Mouse (Mus musculus) CH12F3 (cell line): ENCODE measurements around the gene Immp2l.

Experiments used
- in situ Hi-C: fragments of 300-500 bp; cut with MboI; formaldehyde crosslinking; loops from 2 replicates; pipeline ENCODE4 v1.14.3; 2020; ENCODE audit warnings: low sequenced_read_pairs

Immp2l gene

GRCm38 (mm10) chr12:41416635-41417034 is 392.7 kb downstream of the Immp2l start:
- in situ Hi-C loops, result no loop called here

DNA sequence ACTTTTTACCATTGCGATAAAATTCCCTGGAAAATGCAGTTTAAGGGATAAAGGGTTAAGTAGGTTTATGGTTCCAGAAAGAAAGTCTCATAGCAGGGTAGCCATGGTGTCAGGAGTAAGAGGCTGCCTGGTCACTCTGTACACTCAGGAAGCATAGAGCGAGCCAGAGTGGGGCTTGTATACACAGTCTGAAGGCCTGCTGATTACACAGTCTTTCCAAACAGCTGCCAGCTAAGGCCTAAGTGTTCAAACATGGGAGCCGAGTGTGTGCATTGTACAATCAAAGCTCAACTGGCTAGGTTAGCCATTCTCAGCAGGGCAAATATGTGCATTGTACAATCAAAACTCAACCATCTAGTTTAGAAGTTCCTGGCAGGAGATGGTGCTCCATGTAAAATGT is 393.2 kb downstream of the Immp2l start:
- in situ Hi-C loops, result no loop called here

- in situ Hi-C loops, result no loop called here
Measured at GRCm38 (mm10) chr12:41417961-41418360, 394.1 kb downstream of the Immp2l start.

DNA sequence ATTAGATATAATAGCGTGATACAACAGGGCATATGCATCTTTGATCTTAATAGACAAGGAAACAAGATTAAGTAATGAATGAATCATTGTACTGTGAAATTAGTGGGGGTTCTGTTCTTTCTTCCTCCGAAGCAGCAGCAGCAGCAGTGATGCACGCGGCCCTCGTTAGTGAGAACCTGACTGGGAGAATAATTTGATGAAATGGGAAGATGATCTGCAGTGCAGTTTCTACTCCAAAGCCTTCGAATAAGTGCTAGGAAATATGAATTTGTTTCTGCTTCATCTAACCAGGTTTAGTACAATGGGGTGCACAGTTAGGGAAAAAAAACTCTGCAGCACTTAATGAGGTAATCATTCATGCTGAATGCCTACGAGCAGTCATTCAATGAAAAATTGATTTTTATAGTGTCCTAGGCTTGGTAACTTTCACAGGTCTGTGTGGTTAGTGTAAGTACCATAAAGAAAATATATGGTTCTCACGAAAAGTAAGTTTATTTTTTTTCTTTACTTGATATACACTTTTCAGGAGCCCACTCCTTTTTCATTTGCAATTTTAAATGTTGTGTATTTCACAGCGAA is 401.3 kb downstream of the Immp2l start:
- in situ Hi-C loops, result no loop called here

DNA sequence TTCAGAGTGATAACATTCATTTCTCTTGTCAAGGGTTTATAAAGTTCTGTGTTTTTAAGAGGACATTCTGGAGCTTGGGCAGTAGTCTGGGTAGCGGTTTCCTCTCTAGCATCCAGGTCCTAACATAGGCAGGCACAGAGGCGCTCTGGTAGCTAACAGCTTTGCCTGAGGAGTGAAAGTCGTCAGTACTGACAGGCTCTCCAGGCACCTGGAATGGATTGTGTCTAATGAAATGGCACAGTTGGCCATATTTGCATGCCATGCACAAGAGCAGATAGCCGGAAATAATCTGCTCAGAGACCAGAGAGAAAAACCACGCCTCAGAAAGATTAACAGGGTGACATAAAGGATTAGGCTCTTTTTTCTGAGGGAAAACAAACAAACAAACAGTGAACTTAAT is 403.6 kb downstream of the Immp2l start:
- in situ Hi-C loops, result no loop called here

DNA sequence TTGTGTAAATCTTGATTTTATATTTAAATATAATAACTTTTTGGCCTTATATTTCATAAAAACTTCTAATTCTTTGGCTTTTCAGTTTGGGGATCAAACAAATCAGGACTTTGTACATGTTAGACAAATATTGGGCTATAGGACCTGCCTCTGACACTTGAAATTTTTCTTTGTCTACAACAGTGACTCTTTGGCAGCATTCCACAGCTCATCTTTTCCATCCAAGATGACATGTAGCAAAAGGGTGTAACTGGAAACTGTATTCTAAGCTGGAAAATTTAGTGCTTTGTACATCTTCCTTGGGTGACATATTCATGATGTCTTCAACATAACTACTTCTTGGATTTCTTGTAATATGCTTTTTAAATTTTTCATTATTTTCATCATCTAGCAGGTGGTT is 404.9 kb downstream of the Immp2l start:
- in situ Hi-C loops, result no loop called here

- in situ Hi-C loops, result no loop called here
Measured at GRCm38 (mm10) chr12:41436206-41436985, 412.5 kb downstream of the Immp2l start.

- in situ Hi-C loops, result no loop called here
Measured at GRCm38 (mm10) chr12:41438446-41438845, 414.6 kb downstream of the Immp2l start.

- in situ Hi-C loops, result no loop called here
Measured at GRCm38 (mm10) chr12:41468374-41468991, 444.6 kb downstream of the Immp2l start.

DNA sequence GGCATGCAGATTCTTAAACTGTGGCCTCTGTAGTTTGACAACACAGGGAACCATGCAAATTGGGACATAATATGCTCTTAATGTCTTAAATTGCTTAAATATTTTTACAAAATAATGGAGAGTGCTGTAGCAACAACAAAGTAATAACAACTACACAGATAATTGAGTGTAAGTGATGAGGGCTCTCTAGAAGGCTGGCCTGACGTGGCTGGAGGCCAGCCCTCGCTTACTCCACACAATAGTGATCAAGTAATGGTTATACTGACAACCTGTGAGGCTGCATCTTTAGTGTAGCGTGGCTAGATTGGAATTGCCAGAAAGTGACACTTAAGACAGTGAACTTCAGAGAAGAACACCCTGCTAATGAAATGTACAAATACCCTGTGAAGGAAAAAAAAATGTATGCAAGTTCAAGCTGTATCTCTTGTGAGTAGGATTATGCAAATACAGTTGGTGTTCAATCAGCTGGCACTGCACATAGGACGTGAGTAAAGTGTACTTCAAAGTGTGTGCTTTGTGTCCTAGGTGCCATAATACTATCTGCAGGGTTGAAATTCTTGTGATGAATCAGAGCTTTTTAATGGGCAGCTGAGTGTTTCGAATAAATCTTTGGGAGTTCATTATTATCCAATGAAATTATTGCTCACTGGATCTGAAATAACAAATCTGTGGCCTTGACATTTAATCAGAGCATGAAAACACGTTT is 445.4 kb downstream of the Immp2l start:
- in situ Hi-C loops, result no loop called here

GRCm38 (mm10) chr12:41481486-41481885 is 457.6 kb downstream of the Immp2l start:
- in situ Hi-C loops, result loop anchor here (25.0 kb wide), 1 partner anchor 369 kb away; no protein-coding TSS in a partner anchor

GRCm38 (mm10) chr12:41483091-41483592 is 459.3 kb downstream of the Immp2l start:
- in situ Hi-C loops, result loop anchor here (25.0 kb wide), 1 partner anchor 371 kb away; no protein-coding TSS in a partner anchor

- in situ Hi-C loops, result loop anchor here (25.0 kb wide), 1 partner anchor 372 kb away; no protein-coding TSS in a partner anchor
Measured at GRCm38 (mm10) chr12:41483593-41484451, 459.9 kb downstream of the Immp2l start.

- in situ Hi-C loops, result loop anchor here (5.0 to 25.0 kb wide), 2 partner anchors 373 to 643 kb away; no protein-coding TSS in a partner anchor
Measured at GRCm38 (mm10) chr12:41484689-41485511, 461.0 kb downstream of the Immp2l start.

- in situ Hi-C loops, result loop anchor here (5.0 to 25.0 kb wide), 2 partner anchors 373 to 643 kb away; no protein-coding TSS in a partner anchor
Measured at GRCm38 (mm10) chr12:41485512-41486215, 461.8 kb downstream of the Immp2l start.

- in situ Hi-C loops, result loop anchor here (5.0 to 25.0 kb wide), 2 partner anchors 374 to 644 kb away; no protein-coding TSS in a partner anchor
Measured at GRCm38 (mm10) chr12:41486331-41486730, 462.4 kb downstream of the Immp2l start, which contains the start of gene Lrrn3. TSS of gene Lrrn3 (minus strand) at chr12:41486431.

- in situ Hi-C loops, result loop anchor here (5.0 to 25.0 kb wide), 2 partner anchors 375 to 645 kb away; no protein-coding TSS in a partner anchor
Measured at GRCm38 (mm10) chr12:41487005-41487404, 463.1 kb downstream of the Immp2l start.

- in situ Hi-C loops, result loop anchor here (25.0 kb wide), 1 partner anchor 382 kb away; no protein-coding TSS in a partner anchor
Measured at GRCm38 (mm10) chr12:41494620-41495019, 470.7 kb downstream of the Immp2l start.
